Mouse (Mus musculus): ENCODE results near the gene Cdh13.

DNA sequence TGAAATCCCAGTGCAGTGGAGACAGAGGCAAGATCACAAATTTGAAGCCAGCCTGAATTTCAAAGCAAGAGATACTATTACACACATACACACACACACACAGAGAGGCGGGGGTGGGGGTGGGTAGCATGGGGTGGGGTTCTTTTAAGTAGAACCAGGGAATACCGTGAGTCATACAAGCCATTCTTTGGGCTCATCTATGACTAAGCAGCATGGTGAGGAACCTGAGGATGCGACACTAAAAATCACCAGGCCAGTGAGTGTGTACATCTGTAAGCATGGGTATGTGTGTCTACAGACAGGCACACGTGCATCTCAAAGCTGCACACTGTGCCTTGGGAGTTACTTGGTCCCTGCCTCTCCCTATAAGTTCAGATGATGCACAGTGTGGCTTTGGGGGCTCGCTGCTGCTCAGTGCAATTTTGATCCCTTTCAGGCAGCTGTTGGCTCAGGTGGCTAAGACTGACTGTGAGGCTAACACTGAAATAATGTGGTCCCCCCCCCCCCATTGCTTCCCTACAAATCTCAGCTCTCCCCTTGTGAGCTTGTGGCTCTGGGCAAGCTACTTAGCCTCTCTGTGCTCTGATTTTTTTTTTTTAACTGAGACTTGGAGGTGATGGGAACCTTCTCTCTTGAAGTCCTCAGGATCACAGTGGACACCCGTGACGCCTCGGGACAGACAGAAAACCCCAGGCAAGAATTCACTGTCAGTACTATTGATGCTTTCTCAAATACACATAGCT is 255.5 kb downstream of the Cdh13 start:
- TF ChIP-seq CTCF (IDR thresholded peaks at IDR 0.05; ENCODE audit: low read depth) (no peak), EP300 (optimal IDR thresholded peaks at IDR 0.05) (no peak)

Data from stomach, postnatal 0 days (tissue).